Mouse (Mus musculus) ES-Bruce4 (cell line): ENCODE results near the gene Hivep3.

Experiments
- CTCF ChIP-seq: IDR thresholded peaks from one replicate; pipeline ENCODE4 v1.8.1; 2011; ENCODE audit warnings: low read depth, low read length
- POLR2A ChIP-seq: IDR thresholded peaks from one replicate; pipeline ENCODE4 v1.8.1; 2011; ENCODE audit warnings: low read length; ENCODE audit not compliant: insufficient read depth

- TF ChIP-seq POLR2A (no peak), CTCF (no peak)
Measured at GRCm38 (mm10) chr4:119896572-119896971, 163.0 kb downstream of the Hivep3 start.
